Mouse (Mus musculus) subcutaneous adipose tissue, adult 2 months (tissue): ENCODE data around the gene Rhox13. TPM values are rescaled to one million over a fixed set of nuclear protein-coding genes. Genes with fewer than 3 reads are reported as not detected.

Source experiments
- polyA plus RNA-seq: library from polyadenylated mRNA; depleted of rRNA; stranded (reverse); fragments of >200 nt; gene quantifications from 2 replicates; pipeline ENCODE4 v1.2.3, GENCODE M21; 2012; ENCODE audit warnings: low replicate concordance; rRNA removed

Rhox13 gene
- polyA plus RNA-seq = not detected in 2 replicates

GRCm38 (mm10) chrX:38120982-38121381, at the start of gene Rhox13:
Rhox13 (plus strand) TSS chrX:38121219.

GRCm38 (mm10) chrX:38085041-38085440, 36.0 kb upstream of the Rhox13 start, which contains the start of gene Rhox11:
Rhox11 (minus strand) TSS chrX:38085141.

GRCm38 (mm10) chrX:38110807-38111206, 10.2 kb upstream of the Rhox13 start, which contains the start of gene Rhox12:
Rhox12 (minus strand) TSS chrX:38110907.

Other genes starting within 250 kb of the Rhox13 start
- not detected in 2 replicates for gene Rhox8, start 242.3 kb upstream of the Rhox13 start, polyA plus RNA-seq
- gene Rhox7b, start 224.0 kb upstream of the Rhox13 start, polyA plus RNA-seq = not detected in 2 replicates
- gene Rhox9, start 219.4 kb upstream of the Rhox13 start, polyA plus RNA-seq = not detected in 2 replicates
- not detected in 2 replicates for gene Btg1-ps1, start 102.4 kb upstream of the Rhox13 start, polyA plus RNA-seq
- gene Btg1-ps2, start 78.1 kb upstream of the Rhox13 start, polyA plus RNA-seq = not detected in 2 replicates
- not detected in 2 replicates for gene Rhox10, start 54.7 kb upstream of the Rhox13 start, polyA plus RNA-seq
- not detected in 2 replicates for gene Rhox11, start 36.1 kb upstream of the Rhox13 start, polyA plus RNA-seq
- not detected in 2 replicates for gene Rhox12, start 10.3 kb upstream of the Rhox13 start, polyA plus RNA-seq
- 4.1 and 6.1 TPM in 2 replicates for gene Zbtb33, start 68.6 kb downstream of the Rhox13 start, polyA plus RNA-seq
- 1.4 and 3.8 TPM in 2 replicates for gene Tmem255a, start 131.2 kb downstream of the Rhox13 start, polyA plus RNA-seq
- not detected in 2 replicates for gene Atp1b4, start 195.0 kb downstream of the Rhox13 start, polyA plus RNA-seq